Mouse (Mus musculus) skeletal muscle tissue, adult 2 months (tissue): Measurements from ENCODE around the gene Syt15.
"Not testable (repeated sequence)": the region's sequence is repeated elsewhere in the genome, so short reads cannot be mapped to it uniquely, and the experiment has no call there.

Experiments used
- DNase-seq: peaks from one replicate; pipeline ENCODE4 v3.0.0-alpha.2; 2012; ENCODE audit warnings: low read depth, low spot score

The Syt15 gene

DNA sequence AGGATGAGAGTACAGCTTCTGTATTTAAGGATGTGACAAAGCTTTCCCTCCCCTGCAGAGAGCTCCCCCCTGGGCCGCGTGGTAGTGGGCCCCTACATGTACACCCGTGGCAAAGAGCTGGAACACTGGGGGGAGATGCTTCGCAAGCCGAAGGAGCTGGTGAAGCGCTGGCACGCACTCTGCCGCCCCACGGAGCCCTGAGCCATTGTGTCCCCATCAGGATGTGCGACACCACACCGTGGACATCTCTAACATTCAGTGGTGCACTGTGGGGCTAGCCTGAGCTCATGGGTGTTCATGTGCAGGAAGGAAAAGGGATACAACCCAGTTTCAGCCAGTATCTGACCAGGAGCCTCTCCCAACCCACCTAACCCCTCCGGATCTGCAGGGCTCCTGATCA is 8.6 kb downstream of the Syt15 start:
- DNase-seq = no peak

GRCm38 (mm10) chr14:34228830-34229506 is 9.6 kb downstream of the Syt15 start:
- DNase-seq = no peak

- no peak for DNase-seq
Measured at GRCm38 (mm10) chr14:34232340-34232739, 12.9 kb downstream of the Syt15 start.

GRCm38 (mm10) chr14:34232866-34233680 is 13.7 kb downstream of the Syt15 start:
- DNase-seq = no peak

- no peak for DNase-seq
Measured at GRCm38 (mm10) chr14:34233846-34234245, 14.5 kb downstream of the Syt15 start.

- DNase-seq = peak; percentile 46
Measured at GRCm38 (mm10) chr14:34234630-34235380, 15.4 kb downstream of the Syt15 start.

DNA sequence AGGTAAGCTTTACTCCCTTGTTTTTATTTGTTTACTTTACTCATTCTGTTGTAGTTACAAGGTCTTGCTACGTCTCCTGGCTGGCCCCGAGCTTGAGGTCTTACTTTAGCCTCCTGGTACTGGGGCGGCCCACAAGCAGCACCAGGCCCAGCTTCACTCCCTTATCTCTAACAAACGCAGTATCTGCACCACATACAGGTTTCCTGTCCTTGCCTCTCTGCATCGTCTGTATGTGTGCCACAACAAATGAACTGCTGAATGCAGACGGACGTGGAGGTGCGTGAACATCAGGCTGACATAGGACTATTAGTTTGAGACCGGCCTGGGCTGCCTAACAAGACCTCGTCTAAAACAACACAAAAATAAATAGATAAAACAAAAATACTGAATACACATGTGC is 20.9 kb downstream of the Syt15 start:
- no peak for DNase-seq

- DNase-seq = no peak
Measured at GRCm38 (mm10) chr14:34240676-34241075, 21.3 kb downstream of the Syt15 start.

DNA sequence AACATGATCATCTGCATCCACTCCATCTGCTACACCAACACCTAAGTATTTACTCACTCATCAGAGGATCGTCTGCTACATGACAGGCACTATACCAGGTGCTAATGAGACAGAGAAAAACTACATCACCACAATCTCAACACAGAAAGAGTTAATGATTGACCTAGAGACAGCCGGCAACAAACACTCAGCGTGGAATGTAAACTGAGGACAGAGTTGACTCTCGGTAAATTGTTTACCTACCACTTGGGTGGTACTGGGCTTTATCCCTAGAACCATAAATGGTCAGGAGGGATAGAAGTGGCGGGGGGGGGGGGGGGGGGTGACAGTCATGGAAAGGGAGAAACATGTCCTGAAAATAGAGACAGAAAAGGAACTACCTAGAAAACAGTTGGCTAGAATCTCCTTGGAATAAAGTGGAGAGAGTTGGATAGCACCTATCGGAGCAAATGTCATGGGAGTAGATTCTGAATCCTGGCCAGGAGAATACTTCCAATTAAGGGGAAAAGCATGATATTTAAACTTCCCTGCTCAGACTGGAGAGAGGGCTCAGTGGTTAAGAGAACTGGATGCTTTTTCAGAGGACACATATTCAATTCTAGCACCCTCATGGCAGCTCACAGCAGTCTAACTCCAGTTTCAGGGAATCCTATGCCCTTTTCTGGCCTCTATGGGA is 33.2 kb downstream of the Syt15 start:
- DNase-seq = no peak

DNA sequence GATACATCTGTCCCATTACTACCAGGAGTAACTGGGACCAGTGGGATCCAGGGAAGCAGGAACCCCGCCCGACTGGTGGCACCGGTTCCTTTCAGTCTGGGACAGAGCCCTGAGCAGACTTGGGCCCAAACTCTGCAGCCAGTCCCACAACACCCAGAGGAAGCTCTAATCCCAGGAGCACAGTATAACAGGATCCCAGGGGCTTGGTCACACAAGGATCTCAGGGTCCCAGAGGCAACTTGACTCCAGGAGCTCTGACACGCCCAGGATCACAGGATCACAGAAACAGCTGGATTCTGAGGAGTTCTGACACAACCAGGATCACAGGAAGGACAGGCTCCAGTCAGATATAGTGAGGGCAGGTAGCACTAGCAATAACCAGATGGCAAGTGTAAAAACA is 33.9 kb downstream of the Syt15 start:
- no peak for DNase-seq

GRCm38 (mm10) chr14:34258525-34258924 is 39.1 kb downstream of the Syt15 start:
- DNase-seq = not testable (repeated sequence)

DNA sequence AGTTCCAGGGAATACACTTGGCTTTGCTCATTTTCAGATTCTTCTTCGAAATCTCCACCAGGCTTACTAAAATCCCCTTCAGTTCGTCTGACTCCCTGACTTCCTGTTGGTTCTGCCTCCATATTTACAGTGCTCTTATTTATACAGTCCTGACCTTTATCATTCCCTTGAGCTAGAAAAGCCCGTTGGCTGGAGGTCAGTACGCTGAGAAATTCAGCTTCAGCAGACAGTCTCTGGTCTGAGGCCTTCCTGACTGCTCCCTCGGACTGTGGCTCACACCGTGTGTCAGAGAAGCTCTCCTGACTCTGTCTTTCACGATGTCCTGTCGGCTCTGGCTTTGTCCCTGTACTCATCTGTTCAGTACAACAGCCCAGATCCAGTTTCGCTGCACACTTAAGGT is 48.7 kb downstream of the Syt15 start:
- no peak for DNase-seq

DNA sequence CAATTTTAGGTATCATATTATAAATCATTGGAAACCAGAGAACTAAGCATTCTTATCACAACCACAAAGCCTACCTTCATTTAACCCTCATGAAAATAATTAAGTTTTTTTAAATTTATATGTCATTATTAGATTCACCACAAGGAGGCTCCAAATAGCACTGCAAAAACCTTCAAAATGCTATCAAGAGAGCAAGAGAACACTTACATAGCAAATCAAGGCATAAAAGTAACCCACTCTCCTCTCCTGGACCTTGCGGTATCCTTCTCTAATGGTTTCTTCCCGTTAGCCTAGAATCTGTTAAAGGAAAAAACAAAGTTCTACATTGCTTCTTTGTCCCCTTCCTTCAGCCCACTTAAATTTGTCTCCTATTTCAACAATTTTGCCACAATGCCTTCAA is 53.9 kb downstream of the Syt15 start:
- DNase-seq = peak; percentile 14

DNA sequence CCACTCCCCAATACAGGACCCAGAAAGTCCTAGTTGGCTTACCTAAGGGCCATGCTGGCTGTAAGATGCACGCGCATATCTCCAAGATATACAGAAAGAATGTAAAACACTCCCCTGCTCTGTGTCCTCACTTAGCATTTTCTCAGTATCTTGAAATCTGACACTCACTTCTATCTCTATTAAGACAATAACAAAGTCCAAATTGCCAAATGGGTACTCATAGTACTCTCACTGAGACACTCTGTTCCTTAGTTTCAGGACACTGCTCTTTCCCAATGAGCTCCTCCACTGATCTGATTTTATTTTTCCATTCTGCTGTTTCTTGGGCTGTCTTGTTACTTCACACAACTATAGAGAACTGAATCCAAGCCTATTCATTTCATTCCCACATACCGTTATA is 54.7 kb downstream of the Syt15 start:
- DNase-seq = no peak

DNA sequence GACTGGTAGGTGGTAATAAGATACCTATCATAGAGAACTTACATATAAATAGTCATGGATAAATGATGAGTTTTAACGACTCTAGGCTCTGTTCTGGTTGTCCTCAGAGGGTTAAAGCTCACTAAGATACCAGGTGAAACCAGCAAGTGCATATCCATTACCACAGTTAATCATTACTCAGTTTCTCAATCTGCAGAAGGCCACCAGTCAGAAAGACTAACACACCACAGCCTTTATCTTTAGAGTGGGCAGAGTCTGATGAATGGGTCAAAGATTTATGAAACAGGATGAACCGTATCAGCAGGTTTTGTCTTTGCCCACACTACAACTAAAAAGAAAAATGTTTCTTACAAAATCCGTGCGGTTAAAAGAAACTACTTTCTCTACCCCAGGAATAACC is 55.8 kb downstream of the Syt15 start:
- no peak for DNase-seq

DNA sequence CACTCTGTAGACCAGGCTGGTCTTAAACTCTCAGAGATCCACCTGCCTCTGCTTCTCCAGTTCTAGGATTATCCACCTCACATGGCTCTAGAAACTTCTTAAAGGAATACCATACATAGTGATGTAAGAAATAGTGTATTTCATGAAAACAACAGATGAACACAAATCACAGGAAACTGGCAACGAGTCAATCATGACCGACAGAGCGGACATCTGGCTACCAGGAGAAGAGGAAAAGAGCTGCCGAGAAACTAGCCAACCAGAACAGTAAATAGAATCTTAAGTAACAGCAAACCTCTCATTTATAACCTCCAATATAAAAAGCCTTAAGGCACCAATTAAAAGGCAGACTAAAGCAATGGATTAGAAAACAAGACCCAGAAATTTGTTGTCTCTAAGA is 60.3 kb downstream of the Syt15 start:
- DNase-seq = no peak
